Mouse (Mus musculus): ENCODE results near the gene Sh3bgr. TPM values are rescaled to one million over a fixed set of nuclear protein-coding genes. Genes with fewer than 3 reads are reported as not detected.

The Sh3bgr gene
- total RNA-seq, 2 experiments from 2014 or later = 843 to 991 TPM

DNA sequence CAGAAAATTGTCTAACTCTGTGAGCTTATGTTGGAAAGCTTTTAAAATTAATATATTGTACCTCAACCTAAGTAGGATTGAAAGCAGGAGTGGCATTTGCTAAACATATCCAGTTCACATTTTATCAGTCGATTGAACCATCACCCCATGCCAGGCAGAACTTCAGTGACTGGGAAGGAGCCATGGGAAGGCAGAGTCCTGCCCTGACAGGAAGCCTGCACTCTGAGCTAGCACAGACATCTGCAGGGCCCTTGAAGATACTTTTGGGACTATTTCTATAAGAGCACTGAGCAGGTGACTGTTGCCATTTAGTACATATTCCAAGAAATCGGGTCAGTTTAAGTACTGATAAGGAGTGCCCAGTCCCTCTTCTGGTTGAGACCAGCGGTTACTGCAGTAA is 21.7 kb downstream of the Sh3bgr start:
- DNase-seq = no peak
- Histone ChIP-seq H3K27ac (peak overlapping the region; percentile 89), H3K4me3 (peak overlapping the region; percentile 56)
- intact Hi-C loops (cut with DNase I) = no loop called here
- no peak for TF ChIP-seq CTCF (IDR thresholded peaks at IDR 0.05)

DNA sequence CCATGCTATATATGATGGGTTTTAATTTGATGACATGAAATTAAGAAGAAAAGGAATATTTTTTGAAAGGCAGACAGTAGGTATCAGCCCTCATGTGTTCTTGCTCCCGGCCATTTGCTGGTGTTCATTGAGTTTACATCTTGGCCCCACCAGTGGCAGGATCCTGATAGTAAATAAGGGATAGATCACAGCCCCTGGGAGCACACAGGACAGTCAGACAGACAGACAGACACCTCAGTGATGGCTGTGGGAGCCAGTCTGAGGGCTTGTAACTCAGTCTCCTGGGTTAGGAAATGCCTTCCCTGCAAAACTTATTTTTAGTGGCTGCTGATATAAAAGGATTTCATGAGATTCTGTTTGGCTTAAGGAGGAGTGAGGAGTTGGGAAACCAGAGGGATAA is 22.2 kb downstream of the Sh3bgr start:
- H3K27ac ChIP-seq = peak overlapping the region; percentile 89

GRCm38 (mm10) chr16:96228438-96228837 is 28.2 kb downstream of the Sh3bgr start:
- no peak for DNase-seq
- intact Hi-C loops (cut with DNase I) = no loop called here
- no peak overlapping the region for H3K4me3 ChIP-seq
- no peak for TF ChIP-seq CTCF (IDR thresholded peaks at IDR 0.05)
- peak overlapping the region; percentile 55 for H3K27ac ChIP-seq

More for the DNA sequence above, 22.2 kb downstream of the Sh3bgr start:
- DNase-seq = no peak
- H3K4me3 ChIP-seq = peak overlapping the region; percentile 56
- no peak for TF ChIP-seq CTCF (IDR thresholded peaks at IDR 0.05)
- intact Hi-C loops (cut with DNase I) = no loop called here

- no peak overlapping the region for H3K4me3 ChIP-seq
- H3K27ac ChIP-seq = peak overlapping the region; percentile 57
- peak; percentile 59 for DNase-seq
- intact Hi-C loops (cut with DNase I) = no loop called here
- TF ChIP-seq CTCF (IDR thresholded peaks at IDR 0.05) = no peak
Measured at GRCm38 (mm10) chr16:96229044-96229555, 28.9 kb downstream of the Sh3bgr start.

- intact Hi-C loops (cut with DNase I) = loop anchor here (1.0 kb wide), 1 partner anchor 111 kb away; no protein-coding TSS in a partner anchor
- TF ChIP-seq CTCF (IDR thresholded peaks at IDR 0.05) = peak; percentile 90
Measured at GRCm38 (mm10) chr16:96230411-96230810, 30.2 kb downstream of the Sh3bgr start.

GRCm38 (mm10) chr16:96231251-96231650 is 31.0 kb downstream of the Sh3bgr start:
- Histone ChIP-seq H3K27ac (no peak overlapping the region), H3K4me3 (no peak overlapping the region)
- DNase-seq = no peak
- intact Hi-C loops (cut with DNase I) = no loop called here
- TF ChIP-seq CTCF (IDR thresholded peaks at IDR 0.05) = no peak

More at GRCm38 (mm10) chr16:96230411-96230810, 30.2 kb downstream of the Sh3bgr start:
- Histone ChIP-seq H3K4me3 (no peak overlapping the region), H3K27ac (no peak overlapping the region)
- DNase-seq = peak; percentile 75

- intact Hi-C loops (cut with DNase I) = no loop called here
- TF ChIP-seq CTCF (IDR thresholded peaks at IDR 0.05) = no peak
- no peak for DNase-seq
- no peak overlapping the region for H3K27ac ChIP-seq
- no peak overlapping the region for H3K4me3 ChIP-seq
Measured at GRCm38 (mm10) chr16:96231974-96232373, 31.7 kb downstream of the Sh3bgr start.

- no peak for TF ChIP-seq CTCF (IDR thresholded peaks at IDR 0.05)
Measured at GRCm38 (mm10) chr16:96233996-96234395, 33.7 kb downstream of the Sh3bgr start.

GRCm38 (mm10) chr16:96235366-96235970 is 35.2 kb downstream of the Sh3bgr start, which contains the start of gene B3galt5:
Gene B3galt5 (plus strand): TSS chr16:96235801.
- intact Hi-C loops (cut with DNase I) = no loop called here
- no peak within 1 kb of the TSS for H3K27ac ChIP-seq

More at GRCm38 (mm10) chr16:96233996-96234395, 33.7 kb downstream of the Sh3bgr start:
- DNase-seq = no peak
- Histone ChIP-seq H3K4me3 (no peak overlapping the region), H3K27ac (no peak overlapping the region)
- intact Hi-C loops (cut with DNase I) = no loop called here

DNA sequence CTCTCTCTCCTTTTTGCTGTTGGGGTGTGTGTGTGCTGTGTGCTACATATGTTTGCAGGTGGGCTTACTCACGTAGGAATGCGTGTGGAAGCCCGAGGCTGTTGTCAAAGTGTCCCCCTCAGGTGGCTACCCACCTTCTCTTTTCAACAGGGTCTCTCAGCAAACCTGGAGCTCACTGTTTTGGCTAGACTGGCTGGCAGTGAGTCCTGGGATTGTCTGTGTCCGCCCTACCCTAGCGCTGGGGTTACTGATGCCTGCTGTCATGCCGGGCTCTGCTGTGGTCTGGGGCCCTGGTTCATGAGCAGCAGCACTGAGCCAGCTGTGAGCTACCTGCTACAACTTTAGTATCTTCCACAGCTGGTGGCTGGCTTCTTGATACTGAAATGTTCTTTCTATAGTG is 44.2 kb downstream of the Sh3bgr start:
- intact Hi-C loops (cut with DNase I) = no loop called here
- no peak for TF ChIP-seq CTCF (IDR thresholded peaks at IDR 0.05)
- DNase-seq = no peak
- Histone ChIP-seq H3K4me3 (no peak overlapping the region), H3K27ac (no peak overlapping the region)

More at GRCm38 (mm10) chr16:96235366-96235970, 35.2 kb downstream of the Sh3bgr start, which contains the start of gene B3galt5:
- DNase-seq = no peak
- TF ChIP-seq CTCF (IDR thresholded peaks at IDR 0.05) = no peak
- H3K4me3 ChIP-seq = no peak within 1 kb of the TSS

DNA sequence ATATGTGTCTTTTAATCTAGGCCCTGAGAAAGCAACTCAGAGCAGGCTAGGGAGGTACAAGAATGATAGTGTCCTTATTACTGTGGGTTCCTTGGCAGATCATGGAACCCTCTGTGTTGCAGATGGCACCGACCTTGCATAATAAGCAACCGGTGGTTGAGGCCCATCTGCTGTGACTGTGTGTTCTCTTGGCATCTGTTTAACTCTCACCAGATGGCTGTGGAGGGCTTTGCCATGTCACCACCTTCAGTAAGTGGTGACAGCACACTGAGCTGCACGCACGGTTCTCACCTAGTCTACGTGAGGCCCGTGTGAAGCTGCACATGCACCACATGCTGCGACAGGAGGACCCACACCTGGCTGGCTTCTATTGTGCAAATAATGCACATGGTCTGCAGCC is 49.4 kb downstream of the Sh3bgr start:
- no peak for DNase-seq
- no peak overlapping the region for H3K27ac ChIP-seq
- TF ChIP-seq CTCF (IDR thresholded peaks at IDR 0.05) = no peak
- H3K4me3 ChIP-seq = no peak overlapping the region
- intact Hi-C loops (cut with DNase I) = no loop called here

- intact Hi-C loops (cut with DNase I) = no loop called here
- Histone ChIP-seq H3K4me3 (no peak overlapping the region), H3K27ac (no peak overlapping the region)
- no peak for TF ChIP-seq CTCF (IDR thresholded peaks at IDR 0.05)
- DNase-seq = no peak
Measured at GRCm38 (mm10) chr16:96252146-96252545, 51.9 kb downstream of the Sh3bgr start.

GRCm38 (mm10) chr16:96258429-96258828 is 58.2 kb downstream of the Sh3bgr start:
- intact Hi-C loops (cut with DNase I) = no loop called here
- no peak overlapping the region for H3K4me3 ChIP-seq
- no peak overlapping the region for H3K27ac ChIP-seq
- no peak for DNase-seq
- TF ChIP-seq CTCF (IDR thresholded peaks at IDR 0.05) = no peak

DNA sequence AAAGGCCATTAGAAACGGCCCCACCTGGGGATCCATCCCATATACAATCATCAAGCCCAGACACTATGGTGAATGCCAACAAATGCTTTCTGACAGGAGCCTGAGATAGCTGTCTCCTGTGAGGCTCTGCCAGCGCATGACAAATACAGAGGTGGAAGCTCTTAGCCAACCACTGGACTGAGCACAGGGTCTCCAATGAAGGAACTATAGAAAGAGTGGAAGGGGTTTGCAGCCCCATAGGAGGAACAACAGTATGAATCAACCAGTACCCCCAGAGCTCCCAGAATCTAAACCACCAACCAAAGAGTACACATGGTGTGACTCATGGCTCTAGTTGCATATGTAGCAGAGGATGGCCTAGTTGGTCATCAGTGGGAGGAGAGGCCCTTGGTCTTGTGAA is 71.5 kb downstream of the Sh3bgr start:
- no peak for TF ChIP-seq CTCF (IDR thresholded peaks at IDR 0.05)
- H3K27ac ChIP-seq = no peak overlapping the region
- intact Hi-C loops (cut with DNase I) = no loop called here
- no peak for DNase-seq
- no peak overlapping the region for H3K4me3 ChIP-seq

All from gastrocnemius, adult 2 months (tissue).